Mouse (Mus musculus) kidney, adult 2 months (tissue): ENCODE measurements at regions not wholly inside any gene's neighbourhood (a gene's known extent, or its start where the extent isn't known, plus 50 kb on each side); places are given as distances from the start of the nearest gene placed in this dataset.

ENCODE experiments used
- CTCF ChIP-seq: fragments of 200-500 bp; conservative IDR thresholded peaks from 2 replicates; pipeline ENCODE4 v1.5.1; 2011; ENCODE audit warnings: low read depth, mild to moderate bottlenecking, control low read depth, low read length, moderate library complexity, mixed read lengths; ENCODE audit not compliant: insufficient read depth, insufficient read length
- POLR2A ChIP-seq: fragments of 200-500 bp; IDR thresholded peaks from one replicate; pipeline ENCODE4 v1.6.1; 2011; ENCODE audit warnings: low read depth, low read length, control low read depth

DNA sequence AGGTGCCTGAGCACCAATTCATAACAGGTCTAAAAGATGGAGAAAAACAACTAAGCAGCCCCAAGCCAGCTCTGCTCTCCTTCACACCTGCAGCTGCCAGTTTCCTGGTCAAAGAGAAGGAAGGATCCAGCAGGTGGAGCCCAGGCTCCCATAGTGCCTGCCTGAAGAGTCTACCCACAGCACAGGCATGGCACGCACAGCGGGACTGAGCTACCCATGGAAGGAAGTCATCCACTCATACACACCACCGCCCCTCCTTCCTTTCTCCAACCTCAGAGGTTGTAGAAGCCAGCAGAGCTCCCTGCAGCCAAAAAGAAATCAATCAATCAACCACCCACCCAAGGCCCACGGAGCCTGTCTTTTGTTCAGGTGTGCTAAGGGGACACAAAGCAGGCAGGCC is 197.0 kb upstream of the Cadm1 start:
- TF ChIP-seq CTCF (peak; percentile 41; the same call in 1 of the 2 replicates), POLR2A (no peak)
